Mouse (Mus musculus): ENCODE data around the gene Fndc5. TPM values are rescaled to one million over a fixed set of nuclear protein-coding genes. Genes with fewer than 3 reads are reported as not detected.

Fndc5 gene
- polyA plus RNA-seq, 1 experiment from 2014 or later: 10.7 TPM

- WGBS: 93% methylated on average over 5 of the region's 5 CpGs
- H3K27me3 ChIP-seq (replicated peaks; ENCODE audit: control insufficient read depth, insufficient read depth, low read length): no peaks in the 10 kb centered on the region
- peaks cover 13% of the 10 kb centered on the region for H3K36me3 ChIP-seq (ENCODE audit: control insufficient read depth, insufficient read depth, low read length)
- ATAC-seq: no peak
- no peak overlapping the region for H3K9ac ChIP-seq (ENCODE audit: low read depth, low read length)
- H3K9me3 ChIP-seq (ENCODE audit: control insufficient read depth, low read length): no peaks in the 10 kb centered on the region
- H3K27ac ChIP-seq (ENCODE audit: low read depth, low read length): no peak overlapping the region
- no peak overlapping the region for H3K4me2 ChIP-seq (ENCODE audit: low read length)
- H3K4me1 ChIP-seq (ENCODE audit: control insufficient read depth, insufficient read depth, low read depth, low read length): no peaks in the 10 kb centered on the region
- no peak overlapping the region for H3K4me3 ChIP-seq (ENCODE audit: low read length)
These were observed 20.7 kb downstream of the Fndc5 start for GRCm38 (mm10) chr4:129157541-129157940.

GRCm38 (mm10) chr4:129158549-129158948, 21.8 kb downstream of the Fndc5 start:
- Histone ChIP-seq H3K4me2 (ENCODE audit: low read length) (no peak overlapping the region), H3K4me1 (ENCODE audit: control insufficient read depth, insufficient read depth, low read depth, low read length) (no peaks in the 10 kb centered on the region), H3K27ac (ENCODE audit: low read depth, low read length) (no peak overlapping the region), H3K27me3 (replicated peaks; ENCODE audit: control insufficient read depth, insufficient read depth, low read length) (no peaks in the 10 kb centered on the region), H3K9me3 (ENCODE audit: control insufficient read depth, low read length) (no peaks in the 10 kb centered on the region), H3K4me3 (ENCODE audit: low read length) (no peak overlapping the region), H3K9ac (ENCODE audit: low read depth, low read length) (no peak overlapping the region), H3K36me3 (ENCODE audit: control insufficient read depth, insufficient read depth, low read length) (peaks cover 10% of the 10 kb centered on the region; the same call in 1 of the 2 replicates)
- WGBS: 74% methylated on average over 3 of the region's 3 CpGs
- no peak for ATAC-seq

- ATAC-seq: no peak
- 88% methylated on average over 1 of the region's 1 CpGs for WGBS
- no peaks in the 10 kb centered on the region for H3K4me1 ChIP-seq (ENCODE audit: control insufficient read depth, insufficient read depth, low read depth, low read length)
These were observed 24.3 kb downstream of the Fndc5 start for GRCm38 (mm10) chr4:129161076-129161475.

GRCm38 (mm10) chr4:129161581-129162255, 24.9 kb downstream of the Fndc5 start:
- ATAC-seq: no peak
- Histone ChIP-seq H3K36me3 (ENCODE audit: control insufficient read depth, insufficient read depth, low read length) (peaks cover 9% of the 10 kb centered on the region; the same call in 1 of the 2 replicates), H3K4me3 (ENCODE audit: low read length) (no peak overlapping the region), H3K4me1 (ENCODE audit: control insufficient read depth, insufficient read depth, low read depth, low read length) (no peaks in the 10 kb centered on the region), H3K9me3 (ENCODE audit: control insufficient read depth, low read length) (no peaks in the 10 kb centered on the region), H3K27ac (ENCODE audit: low read depth, low read length) (no peak overlapping the region), H3K27me3 (replicated peaks; ENCODE audit: control insufficient read depth, insufficient read depth, low read length) (no peaks in the 10 kb centered on the region), H3K4me2 (ENCODE audit: low read length) (no peak overlapping the region), H3K9ac (ENCODE audit: low read depth, low read length) (no peak overlapping the region)
- WGBS: 75% methylated on average over 4 of the region's 4 CpGs

More at GRCm38 (mm10) chr4:129161076-129161475, 24.3 kb downstream of the Fndc5 start:
- Histone ChIP-seq H3K9ac (ENCODE audit: low read depth, low read length) (no peak overlapping the region), H3K4me3 (ENCODE audit: low read length) (no peak overlapping the region), H3K27me3 (replicated peaks; ENCODE audit: control insufficient read depth, insufficient read depth, low read length) (no peaks in the 10 kb centered on the region), H3K4me2 (ENCODE audit: low read length) (no peak overlapping the region), H3K9me3 (ENCODE audit: control insufficient read depth, low read length) (no peaks in the 10 kb centered on the region), H3K36me3 (ENCODE audit: control insufficient read depth, insufficient read depth, low read length) (peaks cover 10% of the 10 kb centered on the region; the same call in 1 of the 2 replicates), H3K27ac (ENCODE audit: low read depth, low read length) (no peak overlapping the region)

- H3K9ac ChIP-seq (ENCODE audit: low read depth, low read length): no peak overlapping the region
- ATAC-seq: no peak
- no peak overlapping the region for H3K4me2 ChIP-seq (ENCODE audit: low read length)
- no peaks in the 10 kb centered on the region for H3K4me1 ChIP-seq (ENCODE audit: control insufficient read depth, insufficient read depth, low read depth, low read length)
- peaks cover 23% of the 10 kb centered on the region for H3K36me3 ChIP-seq (ENCODE audit: control insufficient read depth, insufficient read depth, low read length)
- WGBS: 54% methylated on average over 1 of the region's 1 CpGs
- H3K9me3 ChIP-seq (ENCODE audit: control insufficient read depth, low read length): no peaks in the 10 kb centered on the region
- H3K27ac ChIP-seq (ENCODE audit: low read depth, low read length): no peak overlapping the region
- H3K27me3 ChIP-seq (replicated peaks; ENCODE audit: control insufficient read depth, insufficient read depth, low read length): no peaks in the 10 kb centered on the region
- H3K4me3 ChIP-seq (ENCODE audit: low read length): no peak overlapping the region
These were observed 35.7 kb downstream of the Fndc5 start for GRCm38 (mm10) chr4:129172529-129172928.

- Histone ChIP-seq H3K36me3 (ENCODE audit: control insufficient read depth, insufficient read depth, low read length) (peaks cover 14% of the 10 kb centered on the region), H3K9me3 (ENCODE audit: control insufficient read depth, low read length) (no peaks in the 10 kb centered on the region)
These were observed 42.8 kb downstream of the Fndc5 start for GRCm38 (mm10) chr4:129179560-129179959.

GRCm38 (mm10) chr4:129188041-129188659, 51.4 kb downstream of the Fndc5 start:
- H3K36me3 ChIP-seq (ENCODE audit: control insufficient read depth, insufficient read depth, low read length): no peaks in the 10 kb centered on the region
- H3K27ac ChIP-seq (ENCODE audit: low read depth, low read length): no peak overlapping the region; the same call in 1 of the 2 replicates
- H3K9ac ChIP-seq (ENCODE audit: low read depth, low read length): peak overlapping the region; percentile 82
- no peak for ATAC-seq
- no peaks in the 10 kb centered on the region for H3K27me3 ChIP-seq (replicated peaks; ENCODE audit: control insufficient read depth, insufficient read depth, low read length)
- H3K9me3 ChIP-seq (ENCODE audit: control insufficient read depth, low read length): no peaks in the 10 kb centered on the region
- peaks cover 19% of the 10 kb centered on the region for H3K4me1 ChIP-seq (ENCODE audit: control insufficient read depth, insufficient read depth, low read depth, low read length)
- peak overlapping the region; percentile 60 for H3K4me3 ChIP-seq (ENCODE audit: low read length)
- H3K4me2 ChIP-seq (ENCODE audit: low read length): peak overlapping the region; percentile 73
- WGBS: 43% methylated on average over 5 of the region's 5 CpGs

More at GRCm38 (mm10) chr4:129179560-129179959, 42.8 kb downstream of the Fndc5 start:
- Histone ChIP-seq H3K4me2 (ENCODE audit: low read length) (no peak overlapping the region), H3K27me3 (replicated peaks; ENCODE audit: control insufficient read depth, insufficient read depth, low read length) (no peaks in the 10 kb centered on the region), H3K4me1 (ENCODE audit: control insufficient read depth, insufficient read depth, low read depth, low read length) (no peaks in the 10 kb centered on the region), H3K9ac (ENCODE audit: low read depth, low read length) (no peak overlapping the region), H3K27ac (ENCODE audit: low read depth, low read length) (no peak overlapping the region), H3K4me3 (ENCODE audit: low read length) (no peak overlapping the region)
- 38% methylated on average over 1 of the region's 1 CpGs for WGBS
- no peak for ATAC-seq

GRCm38 (mm10) chr4:129188803-129189541, 52.2 kb downstream of the Fndc5 start:
- WGBS: 0% methylated on average over 42 of the region's 74 CpGs
- no peaks in the 10 kb centered on the region for H3K36me3 ChIP-seq (ENCODE audit: control insufficient read depth, insufficient read depth, low read length)
- peaks cover 19% of the 10 kb centered on the region for H3K4me1 ChIP-seq (ENCODE audit: control insufficient read depth, insufficient read depth, low read depth, low read length)
- H3K27me3 ChIP-seq (replicated peaks; ENCODE audit: control insufficient read depth, insufficient read depth, low read length): no peaks in the 10 kb centered on the region
- H3K4me3 ChIP-seq (ENCODE audit: low read length): peak overlapping the region; percentile 60
- H3K9ac ChIP-seq (ENCODE audit: low read depth, low read length): peak overlapping the region; percentile 82
- peak; percentile 22 for ATAC-seq
- no peaks in the 10 kb centered on the region for H3K9me3 ChIP-seq (ENCODE audit: control insufficient read depth, low read length)
- H3K4me2 ChIP-seq (ENCODE audit: low read length): peak overlapping the region; percentile 73
- peak overlapping the region; percentile 88 for H3K27ac ChIP-seq (ENCODE audit: low read depth, low read length)

Data from hindbrain, embryonic 16.5 days (tissue).